Comparison of ENCODE assay signal across 14 mouse cellular contexts in the genomic region with DNA sequence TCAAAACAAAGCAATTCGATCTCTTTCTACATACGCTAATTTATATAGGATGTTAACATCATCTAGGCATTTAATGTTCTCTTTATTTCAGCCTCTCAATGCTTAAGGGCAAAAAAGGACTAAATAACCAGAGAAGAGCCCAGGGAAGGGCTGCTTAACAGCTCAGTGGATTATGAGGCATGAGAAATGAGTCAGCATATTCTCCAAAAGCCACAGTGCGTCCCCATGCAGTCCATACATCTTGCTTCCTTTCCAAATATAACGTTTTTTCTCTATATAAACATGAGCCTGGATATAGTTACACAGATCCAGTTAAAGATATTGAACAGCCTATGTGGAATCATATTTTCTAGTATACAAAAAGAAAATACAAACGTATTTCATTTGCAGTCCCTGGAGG.
"Had no signal": no experiment of that assay in that cellular context is flagged by ENCODE, and none has a peak within 500 bp of the region (broad histone marks: within the 10 kb centered on the region; RNA-seq: fewer than 3 reads in every experiment).

No protein-coding gene starts in this region.

- DNase-seq: kidney, adult 9 months; kidney, postnatal 14 days; kidney, postnatal 4 days; layer of hippocampus, adult 9-11 months; liver, postnatal 0 days; lung, embryonic 14.5 days; midbrain, embryonic 14.5 days; right cerebral cortex, adult 18-20 months; right cerebral cortex, postnatal 14 days; right cerebral cortex, postnatal 4 days; thymus, adult 2 months; thymus, postnatal 14 days; thymus, postnatal 4 days had no signal

- ATAC-seq: liver, postnatal 0 days; lung, postnatal 0 days had no signal
